Mouse (Mus musculus): ENCODE measurements at regions not wholly inside any gene's neighbourhood (a gene's known extent, or its start where the extent isn't known, plus 50 kb on each side); places are given as distances from the start of the nearest gene placed in this dataset.

- peak; percentile 12 for DNase-seq
Measured at GRCm38 (mm10) chr15:57644331-57644953, 167.0 kb upstream of the Slc22a22 start.

- DNase-seq, result no peak
Measured at GRCm38 (mm10) chr15:57639115-57639514, 161.7 kb upstream of the Slc22a22 start.

GRCm38 (mm10) chr15:57633067-57633466, 155.6 kb upstream of the Slc22a22 start:
- no peak for DNase-seq

GRCm38 (mm10) chr15:57632537-57632936, 155.1 kb upstream of the Slc22a22 start:
- no peak for DNase-seq

GRCm38 (mm10) chr15:57618466-57618865, 141.0 kb upstream of the Slc22a22 start:
- no peak for DNase-seq

GRCm38 (mm10) chr15:57616880-57617391, 139.5 kb upstream of the Slc22a22 start:
- peak; percentile 29 for DNase-seq

- DNase-seq, result no peak
Measured at GRCm38 (mm10) chr15:57610006-57610405, 132.6 kb upstream of the Slc22a22 start.

- DNase-seq, result no peak
Measured at GRCm38 (mm10) chr15:57608519-57608918, 131.1 kb upstream of the Slc22a22 start.

- peak; percentile 18 for DNase-seq
Measured at GRCm38 (mm10) chr15:57600562-57600961, 123.1 kb upstream of the Slc22a22 start.

GRCm38 (mm10) chr15:57593326-57594004, 116.0 kb upstream of the Slc22a22 start:
- DNase-seq, result no peak

GRCm38 (mm10) chr15:57590597-57591219, 113.3 kb upstream of the Slc22a22 start:
- no peak for DNase-seq

GRCm38 (mm10) chr15:57589404-57590377, 112.3 kb upstream of the Slc22a22 start:
- no peak for DNase-seq

GRCm38 (mm10) chr15:57585411-57585810, 108.0 kb upstream of the Slc22a22 start:
- DNase-seq, result no peak

- no peak for DNase-seq
Measured at GRCm38 (mm10) chr15:57584498-57584897, 107.1 kb upstream of the Slc22a22 start.

- DNase-seq, result peak; percentile 51
Measured at GRCm38 (mm10) chr15:57581266-57581665, 103.8 kb upstream of the Slc22a22 start.

GRCm38 (mm10) chr15:57578794-57579193, 101.4 kb upstream of the Slc22a22 start:
- DNase-seq, result no peak

- DNase-seq, result no peak
Measured at GRCm38 (mm10) chr15:57574080-57574618, 96.7 kb upstream of the Slc22a22 start.

GRCm38 (mm10) chr15:57572460-57572859, 95.0 kb upstream of the Slc22a22 start:
- DNase-seq, result no peak

- DNase-seq, result no peak
Measured at GRCm38 (mm10) chr15:57568006-57568630, 90.7 kb upstream of the Slc22a22 start.

- DNase-seq, result no peak
Measured at GRCm38 (mm10) chr15:57547154-57547553, 69.7 kb upstream of the Slc22a22 start.

- DNase-seq, result no peak
Measured at GRCm38 (mm10) chr15:57545141-57545540, 67.7 kb upstream of the Slc22a22 start.

- DNase-seq, result no peak
Measured at GRCm38 (mm10) chr15:57543985-57544384, 66.6 kb upstream of the Slc22a22 start.
